Mouse (Mus musculus) cerebellum, adult (tissue): Measurements from ENCODE around the gene Fbln2.

Experiments
- ATAC-seq: cut with Nextera tagmentation; 2 replicates; pipeline ENCODE4 v1.9.2; 2017; ENCODE audit warnings: mild to moderate bottlenecking, moderate library complexity, mixed read lengths; ENCODE audit not compliant: insufficient number of reproducible peaks, low FRiP score, low TSS enrichment

Fbln2 gene

DNA sequence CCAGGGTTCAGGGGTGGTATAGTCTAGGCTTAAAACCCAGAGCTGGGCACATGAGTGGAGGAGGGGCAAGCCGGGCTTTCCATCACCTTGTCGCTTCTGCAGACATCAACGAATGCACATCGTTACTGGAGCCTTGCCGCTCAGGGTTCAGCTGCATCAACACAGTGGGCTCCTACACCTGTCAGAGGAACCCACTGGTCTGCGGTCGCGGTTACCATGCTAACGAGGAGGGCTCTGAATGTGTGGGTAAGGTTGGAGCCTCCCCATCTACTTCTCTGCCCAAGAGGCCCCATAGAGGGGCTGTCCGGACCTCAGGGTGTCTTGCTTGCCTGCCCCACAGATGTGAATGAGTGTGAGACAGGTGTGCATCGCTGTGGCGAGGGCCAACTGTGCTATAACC is 53.4 kb downstream of the Fbln2 start:
- no peak for ATAC-seq

- no peak for ATAC-seq
Measured at GRCm38 (mm10) chr6:91266647-91267046, 54.4 kb downstream of the Fbln2 start.

DNA sequence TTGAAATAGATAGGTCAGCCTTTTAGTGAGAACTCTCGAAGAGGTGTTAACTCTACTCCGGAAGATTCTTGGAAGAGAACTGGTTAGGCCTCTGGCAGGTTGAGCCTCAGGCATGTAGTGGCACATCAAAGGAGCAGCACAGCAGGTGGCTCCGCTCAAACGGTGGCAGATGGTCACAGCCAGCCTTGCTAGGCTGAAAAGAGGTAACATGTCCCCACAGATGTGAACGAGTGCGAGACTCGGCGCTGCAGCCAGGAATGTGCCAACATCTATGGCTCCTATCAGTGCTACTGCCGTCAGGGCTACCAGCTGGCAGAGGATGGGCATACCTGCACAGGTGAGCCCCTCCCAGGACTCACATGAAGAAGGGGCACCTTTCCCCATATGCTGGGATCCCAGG is 56.1 kb downstream of the Fbln2 start:
- ATAC-seq = no peak

DNA sequence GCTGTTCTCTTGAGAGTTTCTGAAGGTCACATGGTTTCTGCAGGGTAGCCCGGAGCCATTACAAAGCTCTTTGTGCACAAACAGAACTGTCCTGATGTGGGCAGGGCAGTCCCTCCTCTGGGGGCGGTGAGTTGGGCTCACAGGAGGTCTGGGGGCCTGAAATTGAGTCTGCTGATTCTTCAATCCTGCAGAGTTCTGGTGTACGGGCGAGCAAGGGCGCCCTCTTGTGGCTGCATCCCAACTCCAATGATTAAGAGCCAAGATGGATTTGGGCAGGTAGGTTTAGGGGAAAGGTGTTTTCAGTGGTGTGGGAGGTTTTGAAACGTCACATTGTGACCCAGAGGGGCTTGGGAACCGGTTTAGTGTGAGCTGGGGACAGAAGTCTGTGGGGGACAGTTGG is 65.3 kb downstream of the Fbln2 start:
- ATAC-seq = no peak

GRCm38 (mm10) chr6:91278302-91278701 is 66.0 kb downstream of the Fbln2 start:
- no peak for ATAC-seq

- ATAC-seq = no peak
Measured at GRCm38 (mm10) chr6:91279477-91279876, 67.2 kb downstream of the Fbln2 start.

DNA sequence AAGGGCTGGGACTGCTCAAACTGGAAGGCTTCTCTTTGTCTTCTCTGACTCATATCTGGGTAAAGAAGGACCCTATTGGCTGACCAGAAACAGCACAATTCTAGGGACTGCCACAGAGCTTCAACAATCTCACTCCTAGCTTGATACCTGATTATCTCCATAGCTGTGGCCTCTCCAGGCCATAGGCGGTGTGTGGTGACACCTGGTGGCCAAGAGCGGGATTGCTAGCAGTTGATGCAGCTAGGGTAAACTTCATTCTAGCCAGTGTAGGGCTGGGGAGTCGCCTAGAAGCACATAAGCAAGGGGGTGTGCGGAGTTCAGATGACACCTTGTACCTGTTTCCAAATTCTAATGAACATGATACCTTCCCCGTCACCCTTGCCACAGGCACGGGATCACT is 69.0 kb downstream of the Fbln2 start:
- no peak for ATAC-seq

GRCm38 (mm10) chr6:91281747-91282146 is 69.5 kb downstream of the Fbln2 start:
- ATAC-seq = no peak

DNA sequence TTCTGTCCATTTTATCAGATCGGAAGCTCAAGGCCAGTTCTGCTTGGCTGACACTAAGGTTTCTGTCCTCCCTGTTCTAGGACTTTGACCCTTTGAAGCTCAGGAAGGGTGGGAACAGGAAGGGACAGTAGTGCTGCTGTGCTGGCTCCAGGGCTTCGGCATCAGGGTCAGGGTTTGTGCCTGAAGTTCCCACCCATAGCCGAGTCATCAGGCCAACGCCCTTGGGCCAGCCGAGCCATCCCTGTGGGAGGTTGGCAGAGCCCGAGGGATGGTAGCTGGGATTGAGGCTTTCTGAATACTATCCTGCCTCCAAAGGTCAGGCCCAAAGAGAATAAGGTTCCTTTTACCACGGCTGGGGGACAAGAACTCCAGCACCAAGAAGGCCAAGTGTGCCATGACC is 70.8 kb downstream of the Fbln2 start:
- no peak for ATAC-seq

- ATAC-seq = no peak
Measured at GRCm38 (mm10) chr6:91284521-91285449, 72.5 kb downstream of the Fbln2 start.

DNA sequence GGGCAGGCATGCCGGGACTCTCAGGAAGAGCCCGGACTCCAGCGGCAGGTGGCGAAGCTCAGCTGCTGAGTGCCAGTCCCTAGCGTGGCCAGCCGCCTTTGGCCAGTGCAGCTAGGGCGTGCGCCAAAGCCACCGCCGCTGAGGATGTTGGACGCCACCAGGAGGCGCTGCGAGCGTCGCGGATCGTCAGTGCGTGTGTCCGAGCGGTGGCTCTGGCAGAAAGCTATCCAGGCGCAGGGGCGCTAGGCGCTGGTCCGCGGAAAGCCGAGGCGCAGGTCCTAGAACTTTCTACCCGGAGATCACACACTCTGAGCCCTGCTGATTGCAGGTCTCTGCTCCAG is 73.2 kb downstream of the Fbln2 start:
- ATAC-seq = peak; percentile 43

GRCm38 (mm10) chr6:91285814-91286545 is 73.7 kb downstream of the Fbln2 start:
- no peak for ATAC-seq

GRCm38 (mm10) chr6:91286624-91287023 is 74.4 kb downstream of the Fbln2 start:
- ATAC-seq = peak; percentile 50; the same call in 1 of the 2 replicates

DNA sequence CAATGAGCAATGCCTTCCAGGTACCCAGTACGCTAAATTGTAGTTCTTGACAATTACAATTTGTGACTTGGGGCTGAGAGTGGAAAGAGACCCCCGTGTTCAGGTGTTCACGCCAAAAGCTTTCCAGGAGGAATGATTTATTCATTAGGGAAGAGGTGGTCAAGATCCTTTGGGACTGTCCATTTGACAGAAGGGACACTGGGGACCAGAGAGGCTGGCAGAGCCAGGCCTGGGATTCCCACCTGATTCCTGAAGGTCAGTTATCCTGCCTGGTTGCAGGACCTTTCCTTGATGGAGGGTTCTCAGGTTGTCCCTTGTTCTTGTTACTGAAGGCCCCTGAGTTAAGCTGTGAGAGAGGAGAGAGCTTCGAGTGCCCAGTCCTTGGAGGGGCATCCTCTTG is 74.9 kb downstream of the Fbln2 start:
- ATAC-seq = no peak

GRCm38 (mm10) chr6:91287636-91288035 is 75.4 kb downstream of the Fbln2 start:
- ATAC-seq = no peak

DNA sequence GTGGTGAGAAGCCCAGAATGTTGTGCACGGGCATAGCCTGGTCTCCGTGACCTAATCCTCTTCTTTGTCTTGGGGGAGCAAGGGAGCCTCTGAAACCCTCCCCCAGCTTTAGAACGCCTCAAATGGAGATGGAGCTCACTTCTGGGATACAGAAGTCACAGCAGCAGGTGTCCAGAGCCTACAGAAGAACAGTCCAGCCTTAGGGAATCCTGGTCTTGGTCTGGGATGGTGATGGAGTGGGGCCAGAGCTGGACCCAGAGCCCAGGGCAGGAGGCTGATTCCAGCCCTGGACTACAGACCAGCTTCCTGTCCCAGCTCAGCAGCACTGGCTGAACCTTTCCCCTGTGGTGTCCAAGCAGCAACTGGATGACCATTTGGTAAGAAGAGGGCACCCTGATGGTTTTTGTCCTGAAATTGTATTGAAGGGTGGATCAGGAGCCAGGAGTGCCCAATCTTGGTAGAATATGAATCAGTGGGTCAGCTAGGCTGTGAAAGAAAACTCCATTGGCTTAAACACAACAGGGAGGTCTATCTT is 76.1 kb downstream of the Fbln2 start:
- no peak for ATAC-seq

GRCm38 (mm10) chr6:91288961-91289360 is 76.7 kb downstream of the Fbln2 start:
- no peak for ATAC-seq

DNA sequence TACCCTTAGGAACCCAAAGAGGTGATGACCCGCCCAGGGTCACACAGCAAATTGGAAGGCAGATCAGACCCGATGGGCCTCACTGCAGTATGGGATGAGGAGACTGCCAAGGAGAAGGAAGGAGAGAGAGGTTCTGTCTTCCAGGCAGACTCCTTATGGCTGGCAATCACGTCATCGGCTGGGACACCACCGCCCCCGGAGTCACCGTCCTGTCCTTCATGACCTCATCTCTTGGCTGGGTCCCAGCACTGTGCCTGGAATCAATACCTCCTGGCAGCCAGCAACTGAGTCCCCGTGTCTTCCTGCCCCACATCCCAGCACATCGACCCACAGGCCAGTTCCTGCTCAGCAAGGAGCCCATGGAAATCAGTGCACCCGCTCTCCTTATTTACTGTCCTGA is 78.7 kb downstream of the Fbln2 start:
- ATAC-seq = 0 out of 2 replicates have a peak, but pooled peaks have one; percentile 11

GRCm38 (mm10) chr6:91295431-91295830 is 83.2 kb downstream of the Fbln2 start:
- ATAC-seq = no peak

- no peak for ATAC-seq
Measured at GRCm38 (mm10) chr6:91298828-91299227, 86.6 kb downstream of the Fbln2 start.

DNA sequence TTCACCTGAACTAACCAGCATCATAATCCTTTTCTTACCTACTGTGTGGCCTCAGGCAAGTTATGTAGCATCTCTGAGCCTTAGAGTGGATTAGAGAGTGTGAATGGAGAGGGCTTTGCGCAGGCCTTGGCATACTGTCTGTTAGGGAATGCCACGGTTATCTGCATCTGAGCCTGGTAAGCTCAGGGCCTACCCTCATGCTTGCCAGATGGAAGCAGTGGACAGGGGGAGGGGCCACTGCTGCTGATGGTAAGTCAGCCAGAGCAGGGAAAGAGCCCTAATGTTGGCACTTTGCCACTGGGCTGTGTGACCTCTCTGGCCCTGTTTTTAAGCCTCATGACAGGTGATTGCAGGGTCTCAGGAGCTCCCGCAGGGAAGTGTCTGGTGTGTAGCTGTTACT is 87.8 kb downstream of the Fbln2 start:
- no peak for ATAC-seq
